Mouse (Mus musculus) kidney, adult 11 months (tissue): ENCODE data around the gene Agpat1.

Experiments used
- DNase-seq: peaks from one replicate; pipeline ENCODE4 v3.0.0; 2022

The Agpat1 gene

DNA sequence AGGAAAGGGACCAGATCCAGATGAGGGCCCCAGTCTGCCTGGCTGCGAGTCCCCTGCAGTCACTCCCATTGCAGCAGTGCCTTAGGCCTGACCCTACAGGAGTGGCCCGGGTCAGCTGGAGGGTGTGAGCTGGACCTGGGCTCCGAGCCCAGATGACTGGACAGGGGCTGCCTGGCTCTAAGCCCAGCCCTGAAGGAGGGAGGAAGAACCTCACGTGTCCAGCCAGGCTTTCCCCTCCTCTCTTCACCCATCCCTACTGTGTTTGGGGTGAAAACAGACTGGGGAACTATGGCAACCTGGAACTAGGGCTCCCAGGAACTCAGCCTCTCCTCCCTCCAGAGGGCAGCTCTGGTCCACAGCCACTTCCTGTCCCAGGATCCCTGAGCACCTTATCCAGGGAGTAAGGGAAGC lies 51.5 kb downstream of the Agpat1 start:
- DNase-seq, result peak; percentile 92

DNA sequence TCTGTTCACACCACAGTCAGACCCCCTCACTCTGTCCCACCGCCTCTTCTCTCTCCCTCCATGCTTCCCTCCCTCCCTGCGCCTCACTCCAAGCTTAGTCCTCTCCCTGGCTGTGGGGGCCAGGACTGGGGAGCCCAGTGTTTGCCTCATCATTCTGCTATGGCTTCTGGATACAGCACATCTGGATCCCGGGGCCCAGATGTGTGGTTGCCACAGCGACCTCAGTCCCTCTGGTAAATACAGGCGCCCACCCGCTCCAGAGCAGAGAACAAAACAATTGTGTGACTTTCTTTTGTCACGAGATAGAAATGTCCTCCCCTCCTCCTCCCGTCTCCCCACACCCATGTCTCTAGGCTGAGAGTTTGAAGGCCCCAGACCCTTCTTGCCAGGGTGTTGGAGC lies 52.6 kb downstream of the Agpat1 start:
- no peak for DNase-seq

DNA sequence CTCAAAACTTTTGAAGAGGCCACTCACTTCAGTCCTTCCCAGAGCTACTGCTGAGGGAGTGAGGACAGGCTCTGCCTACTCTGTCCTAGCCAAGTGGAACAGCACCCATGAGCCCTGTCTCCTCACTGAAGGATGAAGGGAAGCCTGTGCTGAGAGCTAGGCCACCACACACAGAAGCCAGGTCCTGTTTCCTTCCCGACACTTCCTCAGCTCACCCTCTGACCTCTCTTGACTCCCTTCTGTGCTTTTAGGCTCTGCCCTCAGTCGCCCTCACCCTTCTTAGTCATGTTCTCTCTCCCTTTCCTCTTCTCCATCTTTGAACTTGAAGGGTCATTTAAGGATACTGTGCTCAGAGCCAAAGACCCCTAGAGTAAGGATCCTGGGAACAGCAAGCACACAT lies 53.2 kb downstream of the Agpat1 start:
- DNase-seq, result no peak

DNA sequence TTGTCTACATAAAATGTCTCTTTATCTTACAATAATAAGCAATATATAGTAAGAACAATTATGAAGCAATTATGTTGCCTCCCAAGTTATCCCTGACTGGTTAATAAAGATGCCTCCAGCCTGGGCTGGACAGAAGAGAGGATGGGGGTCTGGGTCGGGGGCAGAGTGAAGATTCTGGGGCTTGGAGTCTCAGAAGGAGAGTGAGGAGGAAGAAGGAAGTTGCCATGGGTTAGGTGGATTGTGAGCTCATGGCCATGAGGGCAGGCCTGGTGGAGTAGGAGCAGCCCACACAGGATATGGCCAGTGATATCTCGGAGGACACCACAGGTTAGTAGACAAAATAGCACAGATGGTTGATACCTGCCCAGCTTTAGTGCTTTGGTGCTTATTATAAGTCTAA lies 54.1 kb downstream of the Agpat1 start:
- no peak for DNase-seq

DNA sequence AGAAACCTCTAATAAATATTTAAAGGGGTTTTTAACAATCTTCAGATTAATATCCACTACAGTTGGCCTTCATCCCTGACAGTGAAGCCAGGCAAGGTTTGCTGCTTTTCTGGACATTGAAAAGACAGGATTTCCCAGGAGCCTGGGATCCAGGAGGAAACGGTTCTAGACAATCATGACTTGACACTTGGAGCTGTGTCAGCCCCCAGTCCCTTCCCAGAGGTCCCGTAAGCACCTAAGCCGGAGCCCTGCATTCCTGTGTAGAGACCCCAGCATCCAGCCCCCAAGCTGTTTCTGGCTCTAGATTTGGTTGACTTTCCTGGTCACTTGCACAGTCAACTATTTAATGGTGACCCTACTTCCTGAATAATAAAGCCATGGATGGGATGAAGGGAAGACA lies 54.5 kb downstream of the Agpat1 start:
- DNase-seq, result no peak

DNA sequence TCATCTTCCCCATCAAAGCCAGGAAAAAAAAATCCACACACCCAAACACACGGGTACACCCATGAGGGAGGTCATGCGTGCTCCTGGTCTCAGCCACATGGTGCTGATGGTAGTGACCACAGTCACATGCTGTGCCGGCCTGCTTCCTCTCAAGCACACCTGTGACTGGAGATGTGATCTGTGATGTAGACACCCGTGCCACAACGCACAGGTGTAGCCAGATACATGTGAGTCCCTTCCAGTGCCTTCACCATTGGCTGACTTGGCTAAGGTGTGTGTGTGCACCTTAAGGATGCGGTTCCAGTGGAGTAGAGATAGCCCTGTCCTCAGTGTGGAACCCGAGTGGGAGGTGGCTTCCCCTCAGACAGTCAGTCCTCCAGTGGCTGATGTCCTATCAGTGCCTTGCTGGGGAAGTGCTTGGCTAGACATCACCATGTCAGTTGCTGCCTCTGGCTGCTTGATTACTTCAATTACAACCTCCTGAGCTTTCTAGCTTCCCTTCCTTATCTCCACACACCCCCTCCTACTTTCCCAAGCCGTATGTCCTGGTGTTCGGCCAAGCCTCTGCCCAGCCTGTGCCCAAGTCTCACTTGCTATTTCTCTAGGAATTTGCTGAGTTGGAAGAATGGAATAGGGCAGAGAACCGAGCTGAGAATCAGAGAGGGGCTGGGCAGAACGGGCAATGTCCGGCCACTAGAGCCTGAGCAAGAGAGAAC lies 55.3 kb downstream of the Agpat1 start:
- peak; percentile 50 for DNase-seq

DNA sequence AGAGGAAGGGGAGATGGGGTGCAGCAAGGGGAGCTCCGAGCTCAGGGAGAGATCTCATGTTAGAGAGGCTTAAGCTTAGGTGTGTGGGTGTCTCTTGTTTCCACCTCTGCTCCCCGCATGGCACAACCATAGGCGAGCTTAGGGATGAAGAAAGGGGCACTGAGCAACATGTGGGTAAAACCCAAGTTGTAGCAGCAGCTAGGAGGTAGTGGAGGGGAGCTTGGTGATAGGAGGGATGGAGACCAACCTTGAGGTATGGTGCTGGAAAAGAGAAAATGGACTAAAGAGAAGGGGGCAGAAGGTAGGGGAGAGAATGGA lies 55.8 kb downstream of the Agpat1 start:
- DNase-seq, result no peak

DNA sequence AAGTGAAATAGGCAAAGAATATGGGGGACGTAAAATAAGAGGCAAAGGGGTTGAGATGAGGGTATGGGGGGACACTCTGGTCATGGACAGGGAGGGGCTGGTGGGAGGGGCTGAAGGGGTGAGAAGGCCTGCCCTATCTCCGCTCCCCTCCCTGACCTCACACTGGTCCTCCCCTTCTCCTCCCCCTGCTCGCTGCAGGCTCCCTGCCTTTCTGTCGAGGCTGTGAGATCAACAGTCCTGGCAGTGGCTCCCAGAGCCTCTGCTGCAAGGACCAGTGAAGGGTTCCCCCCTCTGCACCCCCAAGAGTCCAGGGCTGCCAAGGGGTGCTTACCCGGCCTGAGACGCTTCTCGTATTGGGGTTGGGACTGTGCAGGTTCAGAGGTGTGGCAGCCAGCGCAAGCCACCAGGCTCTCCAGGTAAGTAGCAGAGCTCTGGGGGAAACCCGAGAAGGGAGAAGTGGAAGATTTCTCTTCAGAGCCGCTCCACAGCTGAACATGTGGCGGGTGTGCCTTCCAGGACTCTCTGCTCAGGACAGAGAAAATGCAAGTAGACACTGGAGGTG lies 56.3 kb downstream of the Agpat1 start:
- no peak for DNase-seq

DNA sequence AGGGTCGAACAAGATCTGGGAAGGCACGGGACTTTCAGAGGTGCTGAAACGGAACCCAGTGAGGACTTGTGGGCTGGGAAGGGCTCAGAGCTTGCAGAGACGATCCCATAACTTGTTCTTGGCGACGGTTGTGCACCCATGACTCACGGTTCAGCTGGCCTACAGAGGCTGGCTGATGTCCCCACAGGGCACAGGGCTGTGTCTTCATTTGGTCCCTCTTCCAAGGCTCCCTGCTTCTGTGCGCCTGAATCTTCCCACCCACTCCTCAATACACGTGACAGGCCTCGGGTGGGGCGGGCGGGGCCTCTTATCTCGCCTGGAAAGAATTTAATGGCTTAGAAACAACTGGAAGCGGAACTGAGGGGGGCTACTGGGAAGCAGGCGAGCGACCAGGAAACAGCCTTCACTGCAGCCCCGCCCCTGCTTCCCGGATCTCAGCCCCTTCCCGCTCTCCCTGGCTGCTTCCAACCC lies 57.1 kb downstream of the Agpat1 start:
- DNase-seq, result peak; percentile 78

DNA sequence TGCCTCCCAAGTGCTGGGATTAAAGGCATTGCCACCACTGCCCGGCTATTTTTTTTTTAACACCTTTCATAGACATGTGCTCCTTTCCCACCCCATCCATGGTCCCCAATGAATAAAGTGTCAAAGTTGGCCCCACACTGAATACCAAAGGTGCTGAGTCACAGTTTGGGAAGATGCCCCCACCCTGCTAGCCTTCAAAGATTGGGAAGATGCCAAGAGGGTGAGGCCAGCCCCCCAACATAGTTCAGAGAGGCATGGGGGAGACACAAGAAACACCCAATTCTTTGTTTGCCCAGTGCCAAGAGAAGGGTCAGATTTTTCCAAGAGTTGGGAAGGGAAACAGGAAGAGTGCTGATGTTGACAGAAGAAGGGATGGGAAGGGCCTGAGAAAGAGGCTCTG lies 58.4 kb downstream of the Agpat1 start:
- no peak for DNase-seq

DNA sequence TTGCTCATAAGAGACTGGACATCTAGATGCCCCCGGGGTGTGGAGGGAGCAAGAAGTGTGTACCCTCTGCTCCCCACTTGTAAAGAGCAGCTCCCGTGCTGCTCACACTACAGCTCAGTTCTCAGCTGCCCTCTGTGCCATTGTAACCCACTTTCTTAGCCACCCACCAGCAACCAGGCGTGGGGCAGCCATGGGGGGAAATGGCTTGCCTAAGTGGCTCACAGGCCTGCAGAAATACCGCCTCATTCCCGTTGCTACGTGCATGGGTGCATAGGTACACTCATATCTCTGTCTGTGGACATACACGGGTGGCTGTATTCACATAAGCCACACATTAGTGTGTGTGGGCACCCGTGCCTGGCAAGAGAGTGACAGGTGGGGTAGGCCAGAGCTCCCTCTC lies 58.9 kb downstream of the Agpat1 start:
- DNase-seq, result no peak
